Mouse (Mus musculus): ENCODE measurements around the gene Zmynd19. TPM values are rescaled to one million over a fixed set of nuclear protein-coding genes. Genes with fewer than 3 reads are reported as not detected.
"Not testable (repeated sequence)": the region's sequence is repeated elsewhere in the genome, so short reads cannot be mapped to it uniquely, and the experiment has no call there.

The Zmynd19 gene
- polyA plus RNA-seq, 1 experiment: not detected

GRCm38 (mm10) chr2:24929593-24929992 is 20.0 kb upstream of the Zmynd19 start:
- H3K27ac ChIP-seq (ENCODE audit: insufficient read depth, low read depth, low read length): no peak overlapping the region
- 95% methylated on average over 5 of the region's 5 CpGs for WGBS
- H3K4me3 ChIP-seq (ENCODE audit: insufficient read depth, low read depth, low read length): no peak overlapping the region
- peaks cover 12% of the 10 kb centered on the region for H3K4me1 ChIP-seq (ENCODE audit: control insufficient read depth, insufficient read depth, low read length)
- TF ChIP-seq POLR2A (IDR thresholded peaks at IDR 0.05; ENCODE audit: insufficient read depth, low read depth, low read length): no peak
- no peak for TF ChIP-seq CTCF (IDR thresholded peaks at IDR 0.05; ENCODE audit: insufficient read depth, low read depth, low read length)

- H3K4me1 ChIP-seq (ENCODE audit: control insufficient read depth, insufficient read depth, low read length): peaks cover 17% of the 10 kb centered on the region
- no peak for TF ChIP-seq CTCF (IDR thresholded peaks at IDR 0.05; ENCODE audit: insufficient read depth, low read depth, low read length)
- no peak for TF ChIP-seq POLR2A (IDR thresholded peaks at IDR 0.05; ENCODE audit: insufficient read depth, low read depth, low read length)
- no peak overlapping the region for H3K27ac ChIP-seq (ENCODE audit: insufficient read depth, low read depth, low read length)
- WGBS: 8% methylated on average over 19 of the region's 19 CpGs
- H3K4me3 ChIP-seq (ENCODE audit: insufficient read depth, low read depth, low read length): peak overlapping the region; percentile 60
Observed at GRCm38 (mm10) chr2:24934441-24934963, 15.1 kb upstream of the Zmynd19 start.

- Histone ChIP-seq H3K27ac (ENCODE audit: insufficient read depth, low read depth, low read length) (no peak within 1 kb of the TSS), H3K4me1 (ENCODE audit: control insufficient read depth, insufficient read depth, low read length) (peaks cover 17% of the 10 kb centered on the region), H3K4me3 (ENCODE audit: insufficient read depth, low read depth, low read length) (peak within 1 kb of the TSS; percentile 60)
- under 1% methylated on average over 49 of the region's 49 CpGs for WGBS
- TF ChIP-seq CTCF (IDR thresholded peaks at IDR 0.05; ENCODE audit: insufficient read depth, low read depth, low read length) (peak; percentile 30; the same call in 1 of the 2 replicates), POLR2A (IDR thresholded peaks at IDR 0.05; ENCODE audit: insufficient read depth, low read depth, low read length) (no peak)
Observed at GRCm38 (mm10) chr2:24935057-24935796, 14.4 kb upstream of the Zmynd19 start, which contains the start of gene Arrdc1. Gene Arrdc1 (minus strand): TSS chr2:24935252.

GRCm38 (mm10) chr2:24942092-24942491 is 7.5 kb upstream of the Zmynd19 start:
- no peak overlapping the region for H3K4me3 ChIP-seq (ENCODE audit: insufficient read depth, low read depth, low read length)
- H3K4me1 ChIP-seq (ENCODE audit: control insufficient read depth, insufficient read depth, low read length): no peaks in the 10 kb centered on the region
- H3K27ac ChIP-seq (ENCODE audit: insufficient read depth, low read depth, low read length): no peak overlapping the region
- TF ChIP-seq CTCF (IDR thresholded peaks at IDR 0.05; ENCODE audit: insufficient read depth, low read depth, low read length): no peak
- no peak for TF ChIP-seq POLR2A (IDR thresholded peaks at IDR 0.05; ENCODE audit: insufficient read depth, low read depth, low read length)
- 62% methylated on average over 4 of the region's 4 CpGs for WGBS

GRCm38 (mm10) chr2:24944304-24944703 is 5.3 kb upstream of the Zmynd19 start:
- not testable (repeated sequence) for H3K4me1 ChIP-seq (ENCODE audit: control insufficient read depth, insufficient read depth, low read length); H3K27ac ChIP-seq (ENCODE audit: insufficient read depth, low read depth, low read length); H3K4me3 ChIP-seq (ENCODE audit: insufficient read depth, low read depth, low read length)
- WGBS: 41% methylated on average over 2 of the region's 2 CpGs

DNA sequence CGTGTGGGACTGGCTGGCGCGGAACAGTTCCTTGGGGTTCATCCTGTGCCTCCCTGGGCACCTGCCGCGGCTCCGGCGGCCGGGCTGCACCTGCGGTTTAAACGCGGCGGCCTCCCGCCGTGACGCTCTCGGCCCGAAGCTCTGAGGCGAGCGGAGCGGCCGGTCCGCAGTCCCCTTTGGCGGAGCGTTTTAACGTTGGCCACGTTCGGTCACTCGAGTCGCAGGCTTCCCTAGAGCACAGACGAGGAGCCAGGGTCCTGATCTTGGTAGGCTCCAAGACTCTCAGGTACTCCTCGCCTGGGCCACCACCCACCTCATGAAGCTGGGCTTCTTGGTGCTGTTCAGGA is 570 bp downstream of the Zmynd19 start:
- WGBS: under 1% methylated on average over 31 of the region's 31 CpGs
- Histone ChIP-seq H3K4me3 (ENCODE audit: insufficient read depth, low read depth, low read length) (peak overlapping the region; percentile 69), H3K4me1 (ENCODE audit: control insufficient read depth, insufficient read depth, low read length) (peaks cover 3% of the 10 kb centered on the region), H3K27ac (ENCODE audit: insufficient read depth, low read depth, low read length) (no peak overlapping the region)
- TF ChIP-seq POLR2A (IDR thresholded peaks at IDR 0.05; ENCODE audit: insufficient read depth, low read depth, low read length) (no peak), CTCF (IDR thresholded peaks at IDR 0.05; ENCODE audit: insufficient read depth, low read depth, low read length) (no peak)

GRCm38 (mm10) chr2:24952537-24953055 is 3.0 kb downstream of the Zmynd19 start:
- Histone ChIP-seq H3K4me1 (ENCODE audit: control insufficient read depth, insufficient read depth, low read length) (peaks cover 3% of the 10 kb centered on the region), H3K4me3 (ENCODE audit: insufficient read depth, low read depth, low read length) (no peak overlapping the region), H3K27ac (ENCODE audit: insufficient read depth, low read depth, low read length) (no peak overlapping the region)
- WGBS: 81% methylated on average over 4 of the region's 4 CpGs
- TF ChIP-seq CTCF (IDR thresholded peaks at IDR 0.05; ENCODE audit: insufficient read depth, low read depth, low read length) (no peak), POLR2A (IDR thresholded peaks at IDR 0.05; ENCODE audit: insufficient read depth, low read depth, low read length) (no peak)

DNA sequence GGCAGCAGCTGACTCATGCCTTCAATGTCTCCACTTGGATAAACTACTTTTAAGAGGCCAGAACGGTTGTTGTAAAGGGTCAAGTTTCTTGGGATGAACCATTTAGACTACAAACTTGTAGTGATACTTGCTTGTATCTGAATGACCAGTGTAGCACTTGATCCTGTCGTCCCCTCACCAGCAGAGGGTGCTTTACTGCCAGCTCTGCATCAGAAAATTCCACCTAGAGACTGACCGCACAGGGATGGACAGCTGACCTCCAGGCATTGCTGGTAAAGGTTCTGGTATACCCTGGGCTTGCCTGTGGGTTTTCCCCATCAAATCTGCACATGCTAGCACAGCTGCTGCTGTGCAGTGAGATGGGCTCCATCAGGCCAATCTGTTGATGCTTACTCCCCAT is 11.3 kb downstream of the Zmynd19 start:
- TF ChIP-seq POLR2A (IDR thresholded peaks at IDR 0.05; ENCODE audit: insufficient read depth, low read depth, low read length) (no peak), CTCF (IDR thresholded peaks at IDR 0.05; ENCODE audit: insufficient read depth, low read depth, low read length) (no peak)
- WGBS: 30% methylated on average over 3 of the region's 3 CpGs

DNA sequence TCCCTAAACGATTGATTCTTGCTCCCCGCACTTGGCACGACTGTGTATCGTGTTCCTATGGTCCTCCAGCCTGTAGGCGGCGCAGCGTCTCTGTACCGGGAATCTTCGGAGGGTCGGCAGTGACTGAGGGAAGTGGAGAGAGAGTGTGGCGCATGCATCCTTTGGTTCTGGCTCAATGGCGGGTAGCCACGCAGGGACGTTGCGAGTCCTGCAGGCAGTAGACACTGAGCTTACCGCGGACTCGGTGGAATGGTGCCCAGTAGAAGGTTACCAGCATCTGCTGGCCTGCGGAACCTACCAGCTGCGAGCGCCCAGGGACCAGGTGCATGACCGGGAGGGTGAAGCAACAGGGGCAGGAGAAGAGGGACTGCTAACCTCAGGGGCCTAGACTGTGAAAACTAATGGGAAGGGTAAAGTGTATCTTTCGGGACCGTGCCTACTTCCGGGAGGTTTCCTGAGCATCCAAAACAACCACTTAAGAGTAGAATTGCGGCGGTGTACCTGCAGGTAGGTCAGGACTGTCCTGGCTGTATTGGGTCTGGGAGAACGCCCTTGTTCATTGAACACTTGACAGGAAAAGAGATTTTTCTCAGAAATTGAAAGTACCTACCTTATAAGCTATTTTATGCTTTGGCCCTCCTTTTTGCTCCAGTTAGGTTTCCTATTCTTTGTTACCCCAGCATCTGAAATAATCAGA is 12.9 kb downstream of the Zmynd19 start, which contains the start of gene Dph7:
Gene Dph7, plus strand, starts transcription at position 97 of the 697 bp plus-strand sequence.
- H3K4me3 ChIP-seq (ENCODE audit: insufficient read depth, low read depth, low read length): peak within 1 kb of the TSS; percentile 85
- H3K27ac ChIP-seq (ENCODE audit: insufficient read depth, low read depth, low read length): peak within 1 kb of the TSS; percentile 19; the same call in 1 of the 2 replicates
- H3K4me1 ChIP-seq (ENCODE audit: control insufficient read depth, insufficient read depth, low read length): peaks cover 2% of the 10 kb centered on the region; the same call in 1 of the 2 replicates
- under 1% methylated on average over 28 of the region's 28 CpGs for WGBS
- peak; percentile 92 for TF ChIP-seq CTCF (IDR thresholded peaks at IDR 0.05; ENCODE audit: insufficient read depth, low read depth, low read length)
- peak; percentile 58 for TF ChIP-seq POLR2A (IDR thresholded peaks at IDR 0.05; ENCODE audit: insufficient read depth, low read depth, low read length)

More for the DNA sequence above, 11.3 kb downstream of the Zmynd19 start:
- H3K4me1 ChIP-seq (ENCODE audit: control insufficient read depth, insufficient read depth, low read length): peaks cover 2% of the 10 kb centered on the region; the same call in 1 of the 2 replicates
- no peak overlapping the region for H3K27ac ChIP-seq (ENCODE audit: insufficient read depth, low read depth, low read length)
- no peak overlapping the region for H3K4me3 ChIP-seq (ENCODE audit: insufficient read depth, low read depth, low read length)

Measured in olfactory bulb, adult 2 months (tissue).